Mouse (Mus musculus) liver, adult 2 months (tissue): ENCODE measurements at regions not wholly inside any gene's neighbourhood (a gene's known extent, or its start where the extent isn't known, plus 50 kb on each side); places are given as distances from the start of the nearest gene placed in this dataset.

Source experiments
- CTCF ChIP-seq: fragments of 200-500 bp; IDR thresholded peaks from 2 replicates; pipeline ENCODE4 v1.5.1; 2011; ENCODE audit warnings: low read depth, low read length, control low read depth
- POLR2A ChIP-seq: fragments of 200-500 bp; IDR thresholded peaks from 2 replicates; pipeline ENCODE4 v1.6.1; 2011; ENCODE audit warnings: low read length, control low read depth; ENCODE audit not compliant: insufficient read depth; ENCODE audit errors: extremely low read depth

GRCm38 (mm10) chr17:75776611-75777010 is 224.9 kb upstream of the Fam98a start:
- TF ChIP-seq CTCF (no peak), POLR2A (no peak)
